Mouse (Mus musculus): ENCODE measurements around the gene Gm49383.
"Not testable (repeated sequence)": the region's sequence is repeated elsewhere in the genome, so short reads cannot be mapped to it uniquely, and the experiment has no call there.

The Gm49383 gene

DNA sequence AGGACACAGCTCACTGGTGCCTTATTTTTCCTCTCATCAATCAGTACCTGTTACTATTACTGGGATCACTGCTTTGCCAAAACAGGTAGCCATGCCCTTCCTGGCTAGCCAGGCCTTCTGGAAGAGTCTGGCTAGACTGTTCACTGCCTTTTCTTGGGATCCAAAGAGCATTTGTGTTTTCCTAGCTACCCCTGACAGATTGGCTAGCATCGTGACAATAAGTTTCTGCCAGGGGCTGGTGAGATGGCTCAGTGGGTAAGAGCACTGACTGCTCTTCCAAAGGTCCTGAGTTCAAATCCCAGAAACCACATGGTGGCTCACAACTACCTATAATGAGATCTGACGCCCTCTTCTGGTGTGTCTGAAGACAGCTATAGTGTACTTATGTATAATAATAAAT, 36.2 kb downstream of the Gm49383 start:
- not testable (repeated sequence) for DNase-seq

DNA sequence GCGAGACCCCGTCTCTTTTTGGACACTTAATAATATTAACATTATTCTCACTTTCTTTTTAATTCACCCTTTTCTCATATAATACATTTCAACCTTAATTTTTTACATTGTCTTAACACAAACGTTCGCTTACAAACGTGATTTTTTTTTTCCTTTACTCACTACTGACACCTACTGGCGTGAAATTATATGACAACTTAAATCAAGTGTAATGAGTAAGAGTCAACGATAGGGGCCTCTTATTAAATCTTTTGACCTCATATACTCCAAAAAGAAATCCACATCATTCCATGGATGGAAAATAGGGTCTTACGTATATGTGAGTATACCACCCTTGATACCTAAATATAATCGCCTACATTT, 37.3 kb downstream of the Gm49383 start:
- DNase-seq, result no peak

DNA sequence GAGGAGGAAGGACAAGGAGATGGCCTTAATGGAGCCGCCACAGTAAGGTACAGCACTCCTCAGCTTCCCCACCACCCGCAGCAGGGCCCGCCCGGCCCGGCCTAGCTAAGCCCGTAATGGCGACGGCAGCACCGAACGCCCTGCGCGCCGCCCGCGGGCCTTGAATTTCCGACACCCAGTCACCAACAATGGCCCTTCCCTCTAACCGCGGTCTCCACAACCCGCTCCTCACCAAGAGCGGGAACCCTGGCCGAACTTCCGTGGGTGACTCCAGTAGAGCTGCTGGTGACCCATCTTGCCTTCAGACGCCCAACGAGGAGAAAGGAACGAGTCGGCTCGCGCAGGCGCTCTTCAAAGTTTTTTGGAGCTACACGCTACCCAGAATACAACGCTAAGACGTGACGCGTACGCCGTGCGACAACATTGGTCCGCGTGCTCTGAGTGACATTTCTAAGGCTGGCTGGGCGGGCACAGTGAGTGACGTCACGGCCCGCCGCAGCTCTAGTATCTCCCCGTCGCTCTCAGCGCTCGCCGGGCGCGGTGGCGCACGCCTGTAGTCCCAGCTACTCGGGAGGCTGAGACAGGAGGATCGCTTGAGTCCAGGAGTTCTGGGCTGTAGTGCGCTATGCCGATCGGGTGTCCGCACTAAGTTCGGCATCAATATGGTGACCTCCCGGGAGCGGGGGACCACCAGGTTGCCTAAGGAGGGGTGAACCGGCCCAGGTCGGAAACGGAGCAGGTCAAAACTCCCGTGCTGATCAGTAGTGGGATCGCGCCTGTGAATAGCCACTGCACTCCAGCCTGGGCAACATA, 37.9 kb downstream of the Gm49383 start, which contains the start of gene Rps29:
Gene Rps29 (minus strand): TSS at position 422 of the 813 bp plus-strand sequence.
- peak; percentile 97 for DNase-seq

DNA sequence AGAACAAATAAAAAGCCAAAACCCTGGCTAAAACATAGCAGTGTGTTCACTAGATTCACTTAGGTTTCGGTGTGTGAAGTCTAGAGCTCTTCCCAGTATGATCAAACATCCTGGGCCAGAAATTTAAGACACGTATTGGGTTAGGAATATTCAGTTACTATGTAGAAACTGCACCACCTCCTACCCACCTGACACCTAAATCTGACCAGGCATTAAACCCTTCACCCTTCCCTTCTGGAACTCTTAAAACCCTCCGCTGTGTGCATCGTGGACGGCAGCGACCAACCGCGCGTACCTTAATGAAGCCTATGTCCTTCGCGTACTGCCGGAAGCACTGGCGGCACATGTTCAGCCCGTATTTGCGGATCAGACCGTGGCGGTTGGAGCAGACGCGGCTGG, 38.5 kb downstream of the Gm49383 start:
- no peak for DNase-seq

DNA sequence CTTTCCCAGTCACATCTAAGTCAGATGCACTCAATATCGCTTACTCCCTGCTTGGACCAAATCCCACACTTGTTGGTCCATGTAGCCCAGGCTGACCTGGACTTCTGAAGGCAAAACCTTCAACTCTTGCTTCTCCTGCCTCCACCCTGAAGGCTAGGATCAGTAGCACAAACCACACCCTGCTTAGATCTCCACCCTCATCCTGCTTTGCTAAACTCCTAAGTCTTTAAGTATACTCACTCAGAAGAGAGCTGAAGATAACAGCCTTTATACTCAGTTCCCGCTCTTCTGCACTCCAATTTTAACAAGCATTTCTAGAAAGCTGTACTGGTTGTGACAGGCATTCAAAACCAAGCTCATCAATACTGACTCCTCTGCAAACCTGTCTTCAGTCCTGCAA, 39.8 kb downstream of the Gm49383 start:
- no peak for DNase-seq

DNA sequence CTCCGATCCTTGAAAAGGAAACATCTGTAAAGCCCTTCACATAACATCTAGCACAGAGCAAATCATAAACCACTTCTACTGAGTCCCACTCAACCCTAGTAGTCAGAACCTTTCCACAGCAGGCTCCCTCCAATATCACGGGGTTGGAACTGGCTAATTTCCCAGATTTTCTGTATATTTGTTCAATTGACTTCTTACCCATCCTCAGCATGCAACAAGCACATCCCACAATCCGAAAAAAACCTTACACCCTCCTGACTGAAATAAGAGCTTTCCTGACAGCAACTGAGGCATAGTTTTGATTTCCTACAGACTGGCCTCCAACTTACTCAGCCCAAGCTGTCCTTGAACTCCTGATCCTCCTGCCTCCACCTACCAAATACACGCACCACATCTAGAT, 40.5 kb downstream of the Gm49383 start:
- no peak for DNase-seq

DNA sequence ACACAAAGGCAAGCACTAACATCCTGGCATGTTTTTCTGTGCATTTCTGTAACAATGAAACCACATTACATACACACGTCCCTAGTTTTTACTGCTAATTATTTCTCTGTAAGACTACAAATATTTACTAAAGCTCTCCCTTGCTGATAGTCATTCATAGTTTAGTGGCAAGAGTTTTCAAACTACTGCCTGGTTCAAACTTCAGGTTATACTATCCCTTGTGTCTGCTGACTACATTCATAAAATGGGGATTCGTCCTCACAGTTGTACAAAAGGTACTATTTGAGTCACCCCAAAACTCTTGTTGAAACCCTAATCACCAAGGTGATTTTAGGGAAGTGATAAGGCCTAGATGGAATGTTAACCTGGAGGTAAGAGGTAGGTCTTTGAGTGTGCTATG, 41.0 kb downstream of the Gm49383 start:
- no peak for DNase-seq

DNA sequence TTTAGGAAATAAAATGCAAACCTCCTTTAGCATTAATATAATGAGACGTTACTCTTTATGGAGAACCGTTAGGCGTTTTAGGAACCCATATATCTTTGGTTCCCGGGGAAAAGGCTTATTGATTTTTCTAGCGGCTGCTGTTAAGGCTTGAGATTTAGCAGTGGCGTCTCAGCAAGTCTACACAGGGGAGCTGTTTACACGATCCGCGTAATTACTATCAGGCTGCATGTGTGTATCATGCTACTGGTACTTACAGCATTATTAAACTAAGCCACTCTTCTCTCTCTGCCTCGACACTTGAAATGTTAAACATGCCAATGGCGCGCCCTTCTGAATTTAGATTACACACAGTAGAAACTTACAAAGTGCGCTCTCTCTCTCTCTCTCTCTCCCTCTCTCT, 46.9 kb downstream of the Gm49383 start:
- no peak for DNase-seq

DNA sequence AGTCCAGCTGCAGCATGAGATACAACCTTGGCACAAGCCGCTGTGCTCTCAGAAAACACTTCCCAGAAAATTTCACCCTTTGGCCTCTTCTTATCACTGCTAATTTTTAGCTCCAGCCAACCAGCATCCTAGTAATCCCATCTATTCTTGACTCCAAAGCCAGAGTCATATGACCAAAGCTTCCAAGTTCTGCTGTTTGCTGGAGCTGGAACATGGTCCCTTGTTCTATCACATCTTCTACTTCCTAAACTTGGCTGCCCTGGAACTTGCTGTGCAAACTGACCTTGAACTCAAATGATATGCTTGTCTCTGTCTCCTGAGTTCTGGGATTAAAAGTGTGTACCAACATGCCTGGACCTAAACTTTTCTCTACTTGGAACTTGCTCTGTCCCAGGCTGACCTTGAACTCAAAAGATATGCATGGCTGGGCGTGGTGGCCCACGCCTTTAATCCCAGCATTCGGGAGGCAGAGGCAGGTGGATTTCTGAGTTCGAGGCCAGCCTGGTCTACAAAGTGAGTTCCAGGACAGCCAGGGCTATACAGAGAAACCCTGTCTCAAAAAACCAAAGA, 49.7 kb downstream of the Gm49383 start:
- no peak for DNase-seq

DNA sequence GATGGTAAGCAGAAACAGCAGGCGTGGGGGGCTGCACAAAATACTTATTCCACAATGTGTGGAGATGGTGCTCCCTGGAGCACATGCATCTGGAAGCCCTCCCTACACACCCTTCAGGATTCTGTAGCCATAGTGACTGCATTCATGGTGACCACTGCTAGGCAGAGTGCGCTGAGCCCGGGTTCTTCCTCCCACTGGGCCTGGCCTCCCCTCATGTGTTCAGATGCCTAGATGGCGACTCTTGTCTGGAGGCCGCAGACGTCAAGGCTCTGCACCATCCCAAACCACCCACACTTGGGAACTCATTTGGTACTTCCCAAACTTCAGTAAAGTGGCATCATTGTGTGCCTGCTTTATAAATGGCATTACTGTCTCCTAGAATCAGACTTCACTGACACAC, 53.4 kb downstream of the Gm49383 start:
- DNase-seq, result no peak

DNA sequence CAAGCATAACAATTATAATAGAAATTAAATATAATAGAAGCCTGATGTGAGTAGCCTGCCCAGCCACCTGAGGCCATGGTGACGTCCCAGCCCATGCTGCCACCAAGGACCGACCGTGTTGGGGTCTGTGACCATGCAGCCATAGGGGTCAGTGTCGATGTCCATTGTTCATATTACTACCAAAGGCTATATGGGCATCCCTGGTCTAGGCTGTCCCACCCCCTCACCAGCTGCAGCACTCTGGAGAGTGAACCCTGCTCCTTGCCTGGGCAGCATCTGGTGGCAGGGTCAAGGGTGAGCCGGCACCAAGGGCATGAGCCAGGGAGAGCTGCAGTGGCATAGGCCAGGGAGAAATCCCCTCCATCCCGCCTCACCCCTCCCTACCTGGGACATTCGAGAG, 57.1 kb downstream of the Gm49383 start:
- DNase-seq, result no peak

DNA sequence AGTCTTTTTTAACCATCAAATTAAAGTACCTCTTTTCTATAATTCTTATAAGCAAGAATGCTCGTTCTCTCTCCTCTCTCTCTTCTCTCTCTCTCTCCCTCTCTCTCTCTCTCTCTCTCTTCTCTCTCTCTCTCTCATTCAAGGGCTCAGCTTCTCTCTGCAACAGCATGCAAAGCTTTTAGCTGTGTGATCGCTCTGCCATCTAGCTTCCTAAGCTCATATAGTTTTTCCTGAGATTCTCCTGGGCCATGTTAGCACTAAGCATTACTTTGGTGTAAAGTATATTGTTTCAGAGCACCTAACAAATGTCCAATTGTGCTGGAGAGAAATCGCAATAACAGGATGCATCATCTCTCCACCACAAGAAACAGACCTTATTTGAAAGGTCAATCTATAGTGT, 57.7 kb downstream of the Gm49383 start:
- DNase-seq, result no peak
